Mouse (Mus musculus) embryonic fibroblast, embryonic 13.5 days (primary cell): ENCODE results near the gene Npff.

Experiments
- CTCF ChIP-seq: IDR thresholded peaks from 2 replicates; pipeline ENCODE4 v1.5.1; 2011; ENCODE audit warnings: mild to moderate bottlenecking, control low read depth, low read length, moderate library complexity, borderline replicate concordance; ENCODE audit not compliant: insufficient read depth
- POLR2A ChIP-seq: IDR thresholded peaks from 2 replicates; pipeline ENCODE4 v1.6.1; 2011; ENCODE audit warnings: low read depth, mild to moderate bottlenecking, control low read depth, low read length, moderate library complexity

DNA sequence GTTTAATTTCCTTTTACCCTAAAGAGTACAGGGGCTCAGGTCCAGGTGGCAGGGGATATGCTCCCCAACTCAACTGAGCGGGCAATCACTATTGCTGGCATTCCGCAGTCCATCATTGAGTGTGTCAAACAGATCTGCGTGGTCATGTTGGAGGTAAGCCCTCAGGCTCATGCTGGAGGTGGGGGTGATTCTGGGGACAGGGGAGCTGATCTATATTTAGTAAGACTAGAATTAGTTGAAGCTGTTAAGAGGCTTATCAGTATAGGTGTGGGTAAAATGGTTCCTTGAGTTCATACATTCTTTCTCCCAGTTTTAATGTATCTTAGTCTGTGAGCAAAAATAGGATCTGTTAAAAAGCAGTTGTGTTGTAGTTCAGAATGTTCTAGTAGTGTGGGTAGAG is 41.6 kb downstream of the Npff start:
- TF ChIP-seq CTCF (no peak), POLR2A (no peak)
